Mouse (Mus musculus) heart, postnatal 0 days (tissue): ENCODE data around the gene Csnk1g2. TPM values are rescaled to one million over a fixed set of nuclear protein-coding genes. Genes with fewer than 3 reads are reported as not detected.

ENCODE experiments used
- ATAC-seq: fragments of 200-750 bp; cut with Nextera tagmentation; 2 replicates; pipeline ENCODE4 v1.8.0; 2017; ENCODE audit warnings: low read depth, moderate number of reproducible peaks, moderate library complexity; ENCODE audit not compliant: insufficient read depth
- DNase-seq: peaks from one replicate; pipeline ENCODE4 v3.0.0-alpha.2; 2016; ENCODE audit warnings: low spot score
- H3K27ac ChIP-seq: fragments of 300-500 bp; sonication (generic); 2 replicates; pipeline ENCODE4 v1.5.1; 2014; ENCODE audit warnings: low read depth, mild to moderate bottlenecking
- H3K27me3 ChIP-seq: fragments of 300-500 bp; sonication (generic); 2 replicates; pipeline ENCODE4 v1.6.1; 2014; ENCODE audit warnings: low read length, mixed read lengths; ENCODE audit not compliant: control insufficient read depth, insufficient read depth
- H3K36me3 ChIP-seq: fragments of 300-500 bp; sonication (generic); replicated peaks from 2 replicates; pipeline ENCODE4 v1.6.1; 2014; ENCODE audit warnings: low read length, mixed read lengths; ENCODE audit not compliant: control insufficient read depth, insufficient read depth
- H3K4me1 ChIP-seq: fragments of 300-500 bp; sonication (generic); 2 replicates; pipeline ENCODE4 v1.6.1; 2014; ENCODE audit warnings: antibody characterized with exemption; ENCODE audit not compliant: control insufficient read depth, insufficient read depth
- H3K4me2 ChIP-seq: fragments of 300-500 bp; sonication (generic); 2 replicates; pipeline ENCODE4 v1.6.1; 2014; ENCODE audit warnings: low read depth, mild to moderate bottlenecking, low read length, moderate library complexity
- H3K4me3 ChIP-seq: fragments of 300-500 bp; sonication (generic); 2 replicates; pipeline ENCODE4 v1.5.1; 2014; ENCODE audit warnings: low read depth, low read length
- H3K9ac ChIP-seq: fragments of 300-500 bp; sonication (generic); replicated peaks from 2 replicates; pipeline ENCODE4 v1.6.1; 2014; ENCODE audit warnings: low read depth, low read length, mixed read lengths
- H3K9me3 ChIP-seq: fragments of 300-500 bp; sonication (generic); replicated peaks from 2 replicates; pipeline ENCODE4 v1.6.1; 2016; ENCODE audit warnings: low read length; ENCODE audit not compliant: control insufficient read depth
- CTCF ChIP-seq: IDR thresholded peaks from 2 replicates; pipeline ENCODE4 v1.5.1; 2016; ENCODE audit warnings: antibody characterized with exemption, control low read depth, low read depth
- EP300 ChIP-seq: IDR thresholded peaks from 2 replicates; pipeline ENCODE4 v1.6.1; 2016; ENCODE audit warnings: antibody characterized with exemption, low read depth
- WGBS: fragments of 180-500 bp; shearing (Covaris S2); extraction: QIAGEN DNeasy Blood & Tissue Kit; methylation state at CpG from one replicate; pipeline ENCODE4 v1.1.7; 2014; 5-methylcytosine and 5-hydroxymethylcytosine counted together
- polyA plus RNA-seq: library from polyadenylated mRNA; unstranded; fragments of >200 nt; fragmentation: Nextera tagmentation; extraction: Ambion mirVana; gene quantifications from 2 replicates; pipeline ENCODE4 v1.2.1, GENCODE M21; 2015
- total RNA-seq: library from RNA; depleted of rRNA; stranded (reverse); fragments of >200 nt; gene quantifications from 2 replicates; pipeline ENCODE4 v1.2.3, GENCODE M21; 2014; ENCODE audit warnings: low replicate concordance

Csnk1g2 gene
- total and polyA plus RNA-seq, 2 experiments from 2014 or later, result 75.6 to 141 TPM

DNA sequence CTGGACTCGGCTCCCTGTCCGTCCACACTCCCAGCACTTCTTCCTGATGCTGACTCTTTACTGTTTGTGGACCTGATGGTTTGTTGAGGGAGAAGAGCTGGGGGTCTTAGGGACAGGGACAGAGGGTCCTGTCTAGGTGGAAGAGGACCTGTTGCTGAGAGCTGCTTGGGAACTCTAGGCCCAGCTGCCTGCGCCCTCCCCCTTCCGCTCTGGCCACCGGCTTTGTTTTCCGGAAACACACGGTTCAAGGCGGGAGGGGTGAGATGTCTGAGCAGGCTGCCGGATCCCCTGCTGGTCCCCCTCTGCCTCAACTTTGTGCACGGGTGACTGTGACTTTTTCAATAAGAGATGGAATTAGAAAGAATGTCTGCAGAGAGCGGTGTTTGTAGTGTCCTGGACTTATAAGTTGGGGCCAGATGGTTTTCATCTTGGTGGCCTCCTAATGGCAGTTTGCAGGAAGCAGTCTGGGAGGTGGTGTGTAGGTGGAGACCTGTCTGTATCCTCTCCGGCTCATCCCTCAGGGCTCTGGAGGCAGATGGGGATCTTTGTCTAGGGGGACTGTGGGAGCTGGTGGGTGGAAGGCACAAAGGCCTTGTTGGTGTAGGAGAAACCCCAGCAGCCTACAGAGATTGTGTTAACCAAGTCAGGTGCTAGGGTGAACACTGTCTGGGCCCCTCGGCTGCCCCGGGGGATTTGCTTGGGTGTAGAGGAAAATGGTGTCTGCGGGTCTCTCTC lies 986 bp downstream of the Csnk1g2 start:
- Histone ChIP-seq H3K36me3 (no peaks in the 10 kb centered on the region; the same call in 1 of the 2 replicates), H3K4me2 (peak overlapping the region; percentile 85), H3K9ac (peak overlapping the region; percentile 77), H3K9me3 (no peaks in the 10 kb centered on the region), H3K4me3 (peak overlapping the region; percentile 82), H3K27me3 (no peaks in the 10 kb centered on the region), H3K4me1 (peaks cover 31% of the 10 kb centered on the region), H3K27ac (peak overlapping the region; percentile 88)
- no peak for TF ChIP-seq CTCF
- 0 out of 2 replicates have a peak, but pooled peaks have one; percentile 17 for TF ChIP-seq EP300
- ATAC-seq (no peak), DNase-seq (peak; percentile 26)
- WGBS, result 12% methylated on average over 15 of the region's 15 CpGs

DNA sequence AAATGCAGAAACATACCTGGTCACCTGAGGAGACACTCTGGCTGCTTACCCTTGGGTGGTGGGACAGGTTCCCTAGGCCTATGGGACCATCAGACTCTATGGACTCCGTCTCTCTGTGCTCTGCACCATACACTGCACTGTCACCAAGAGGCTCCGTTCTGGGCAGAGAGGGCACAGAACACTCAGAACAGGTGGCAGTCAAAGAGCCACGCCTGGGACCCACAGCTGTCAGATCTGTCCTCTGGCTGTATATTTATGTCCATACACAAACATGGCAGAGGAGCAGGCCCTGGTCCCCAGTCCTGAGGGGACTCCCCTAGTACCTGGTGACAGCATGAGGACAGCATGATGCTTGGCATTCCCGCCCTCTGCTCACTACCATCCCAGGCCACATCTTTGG lies 3.1 kb downstream of the Csnk1g2 start:
- Histone ChIP-seq H3K4me2 (no peak overlapping the region), H3K4me3 (no peak overlapping the region), H3K9ac (no peak overlapping the region), H3K4me1 (peaks cover 47% of the 10 kb centered on the region), H3K27ac (no peak overlapping the region), H3K9me3 (no peaks in the 10 kb centered on the region), H3K36me3 (no peaks in the 10 kb centered on the region; the same call in 1 of the 2 replicates), H3K27me3 (no peaks in the 10 kb centered on the region)
- no peak for ATAC-seq
- DNase-seq, result no peak
- no peak for TF ChIP-seq CTCF
- TF ChIP-seq EP300, result no peak
- WGBS, result 87% methylated on average over 4 of the region's 4 CpGs

DNA sequence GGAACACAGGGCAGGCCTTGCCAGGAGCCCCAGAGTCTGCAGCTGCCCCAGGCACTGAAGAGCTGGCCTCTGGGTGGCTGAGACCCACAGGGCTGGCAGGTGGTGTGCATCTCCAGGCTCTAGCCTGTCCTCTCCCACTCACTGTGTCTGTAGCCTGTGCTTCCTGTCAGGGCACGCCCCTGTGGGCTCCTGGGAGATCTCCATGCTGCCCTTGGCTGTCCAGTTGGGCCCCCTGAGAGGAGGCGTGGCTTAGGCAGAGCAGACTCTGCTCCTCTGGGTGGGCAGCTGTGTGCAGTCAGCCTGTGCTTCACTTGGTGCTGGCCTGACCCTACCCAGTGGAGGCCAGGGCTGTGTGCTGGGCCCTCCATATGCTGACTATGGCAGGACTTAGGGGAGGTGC lies 5.0 kb downstream of the Csnk1g2 start:
- no peaks in the 10 kb centered on the region for H3K27me3 ChIP-seq

DNA sequence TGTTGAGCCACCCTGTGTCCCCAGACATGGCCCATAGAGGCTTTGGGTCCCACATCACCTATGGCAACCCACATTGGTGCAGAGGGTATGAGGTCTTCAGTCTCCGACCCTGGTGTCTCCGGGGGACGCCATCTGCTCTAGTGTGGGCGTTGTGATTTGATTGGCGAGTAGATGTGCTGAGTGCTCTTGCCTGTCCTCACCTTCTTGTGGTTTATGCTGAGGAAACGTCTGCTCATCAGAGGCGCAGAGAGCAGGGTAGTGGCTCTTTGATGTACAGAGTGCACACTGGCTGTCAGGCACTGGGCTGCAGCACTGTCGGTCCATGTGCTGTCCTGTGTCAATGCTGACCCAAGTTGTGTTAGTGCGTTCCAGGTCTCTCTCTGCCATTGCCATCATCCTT lies 6.3 kb downstream of the Csnk1g2 start:
- Histone ChIP-seq H3K27ac (no peak overlapping the region), H3K4me2 (no peak overlapping the region), H3K36me3 (peaks cover under 1% of the 10 kb centered on the region; the same call in 1 of the 2 replicates), H3K4me3 (no peak overlapping the region), H3K4me1 (peaks cover 36% of the 10 kb centered on the region), H3K9ac (no peak overlapping the region), H3K9me3 (no peaks in the 10 kb centered on the region), H3K27me3 (no peaks in the 10 kb centered on the region)
- no peak for ATAC-seq
- no peak for DNase-seq
- WGBS, result 66% methylated on average over 9 of the region's 9 CpGs
- TF ChIP-seq EP300, result no peak
- TF ChIP-seq CTCF, result no peak

More for the DNA sequence above, 5.0 kb downstream of the Csnk1g2 start:
- ATAC-seq, result peak; percentile 15; the same call in 1 of the 2 replicates
- no peaks in the 10 kb centered on the region for H3K9me3 ChIP-seq
- H3K4me2 ChIP-seq, result no peak overlapping the region
- no peak overlapping the region for H3K27ac ChIP-seq
- peaks cover 42% of the 10 kb centered on the region for H3K4me1 ChIP-seq
- H3K4me3 ChIP-seq, result no peak overlapping the region
- no peaks in the 10 kb centered on the region; the same call in 1 of the 2 replicates for H3K36me3 ChIP-seq
- TF ChIP-seq EP300 (no peak), CTCF (no peak)
- 22% methylated on average over 2 of the region's 2 CpGs for WGBS
- peak; percentile 16 for DNase-seq
- H3K9ac ChIP-seq, result no peak overlapping the region

DNA sequence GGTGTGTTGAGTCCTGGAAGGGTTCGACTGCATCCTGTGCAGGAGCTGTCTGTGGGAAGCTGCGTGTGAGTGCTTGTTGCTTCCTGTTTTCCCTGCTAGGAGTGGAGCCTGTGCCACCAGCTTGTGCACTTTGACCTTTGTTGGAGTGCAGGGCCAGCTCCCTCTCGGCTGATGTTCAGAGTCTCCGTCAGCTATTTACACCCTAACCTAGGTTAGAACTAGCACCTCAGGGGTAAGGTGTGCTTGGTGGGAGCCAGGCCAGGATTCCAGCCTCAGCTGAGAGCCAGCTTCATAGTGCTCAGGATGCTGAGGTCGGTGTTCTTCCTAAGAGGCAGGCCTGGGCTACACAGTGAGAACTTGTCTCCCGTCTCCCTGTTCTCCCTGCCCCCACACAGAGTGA lies 12.7 kb downstream of the Csnk1g2 start:
- peaks cover 64% of the 10 kb centered on the region for H3K36me3 ChIP-seq
- no peak for ATAC-seq
- TF ChIP-seq EP300, result no peak
- TF ChIP-seq CTCF, result no peak

More for the DNA sequence above, 12.7 kb downstream of the Csnk1g2 start:
- DNase-seq, result no peak
- WGBS, result 81% methylated on average over 6 of the region's 6 CpGs
- Histone ChIP-seq H3K27me3 (no peaks in the 10 kb centered on the region), H3K27ac (no peak overlapping the region), H3K4me1 (peaks cover 3% of the 10 kb centered on the region; the same call in 1 of the 2 replicates), H3K9ac (no peak overlapping the region), H3K4me3 (no peak overlapping the region), H3K9me3 (no peaks in the 10 kb centered on the region), H3K4me2 (no peak overlapping the region)
